Mouse (Mus musculus) Patski (cell line): ENCODE measurements at regions not wholly inside any gene's neighbourhood (a gene's known extent, or its start where the extent isn't known, plus 50 kb on each side); places are given as distances from the start of the nearest gene placed in this dataset.

Experiments
- ATAC-seq: fragments of 100-300 bp; one replicate; pipeline ENCODE4 v1.8.0; 2021
- CTCF ChIA-PET: fragments of 350-600 bp; sonication (Branson Sonifier 250); formaldehyde crosslinking; loops from one replicate; lab custom pipeline; 2022; ENCODE audit warnings: inconsistent platforms; lab: Charles Lee
- POLR2A ChIA-PET: fragments of 350-600 bp; sonication (Branson Sonifier 250); formaldehyde crosslinking; loops from one replicate; lab custom pipeline; 2022; ENCODE audit warnings: antibody characterized with exemption, inconsistent platforms; lab: Charles Lee
- DNase-seq: peaks from one replicate; pipeline ENCODE4 v3.0.0-alpha.2; 2011; ENCODE audit warnings: low read depth, low spot score
- H3K27me3 ChIP-seq: fragments of 371-371 bp; one replicate; pipeline ENCODE4 v1.5.1; 2021
- CTCF ChIP-seq: fragments of 100-300 bp; IDR thresholded peaks from one replicate; pipeline ENCODE4 v1.5.1; 2021
- in situ Hi-C: fragments of 300-500 bp; cut with MboI; formaldehyde crosslinking; loops from 3 replicates; pipeline ENCODE4 v1.11.1; 2018; ENCODE audit warnings: low pct_unique_long_range_greater_than_20kb, mixed read lengths

- ATAC-seq (no peak), DNase-seq (no peak)
- H3K27me3 ChIP-seq = no peaks in the 10 kb centered on the region
- ChIA-PET CTCF (interaction anchor here (1.2 to 3.3 kb wide), 3 partner anchors 11 to 25 kb away, joined by 5 to 19 read pairs (median 5); no protein-coding TSS in a partner anchor), POLR2A (interaction anchor here (0.5 to 1.2 kb wide), 2 partner anchors 17 to 20 kb away, joined by 3 read pairs; no protein-coding TSS in a partner anchor)
- no peak for TF ChIP-seq CTCF
- in situ Hi-C loops = no loop called here
These were observed 57.4 kb downstream of the Gm21962 start for GRCm38 (mm10) chr3:137728689-137729088.

GRCm38 (mm10) chr3:137729421-137729820 is 58.1 kb downstream of the Gm21962 start:
- H3K27me3 ChIP-seq = no peaks in the 10 kb centered on the region
- in situ Hi-C loops = no loop called here
- ChIA-PET CTCF (interaction anchor here (1.2 to 2.4 kb wide), 3 partner anchors 11 to 24 kb away, joined by 5 to 7 read pairs (median 5); no protein-coding TSS in a partner anchor), POLR2A (interaction anchor here (0.6 to 1.2 kb wide), 2 partner anchors 16 to 197 kb away, joined by 3 to 5 read pairs; no protein-coding TSS in a partner anchor)
- DNase-seq (no peak), ATAC-seq (no peak)
- no peak for TF ChIP-seq CTCF

- ChIA-PET POLR2A (no interaction called here), CTCF (no interaction called here)
- no peak for ATAC-seq
These were observed 66.0 kb downstream of the Gm21962 start for GRCm38 (mm10) chr3:137737222-137737800.

GRCm38 (mm10) chr3:137741528-137741927 is 70.2 kb downstream of the Gm21962 start:
- ChIA-PET CTCF (interaction anchor here (0.8 kb wide), 1 partner anchor 29 kb away, joined by 3 read pairs; no protein-coding TSS in a partner anchor), POLR2A (no interaction called here)
- TF ChIP-seq CTCF = no peak
- DNase-seq (no peak), ATAC-seq (no peak)
- no peaks in the 10 kb centered on the region for H3K27me3 ChIP-seq
- in situ Hi-C loops = no loop called here

More at GRCm38 (mm10) chr3:137737222-137737800, 66.0 kb downstream of the Gm21962 start:
- in situ Hi-C loops = no loop called here
- no peaks in the 10 kb centered on the region for H3K27me3 ChIP-seq
- no peak for DNase-seq
- no peak for TF ChIP-seq CTCF

DNA sequence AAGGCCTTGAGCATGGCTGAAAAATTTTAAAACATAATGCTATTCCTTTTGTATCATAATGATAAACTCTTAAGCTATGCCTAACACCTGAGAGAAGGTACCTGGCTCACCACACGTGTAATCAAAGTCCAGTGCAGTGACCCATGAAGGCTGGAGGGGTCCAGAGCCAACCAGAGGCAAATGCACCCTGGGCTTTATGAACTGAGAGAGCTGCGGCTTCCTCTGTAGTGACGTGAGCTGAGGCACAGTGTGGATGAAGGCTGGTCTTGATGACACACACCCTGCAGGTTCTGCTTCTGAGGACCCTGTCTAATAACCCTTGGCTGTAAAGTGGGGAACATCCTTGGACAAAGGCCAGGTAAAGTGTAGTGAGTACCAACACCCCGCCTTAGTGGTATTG is 70.8 kb downstream of the Gm21962 start:
- in situ Hi-C loops = no loop called here
- CTCF ChIA-PET = interaction anchor here (0.8 to 1.8 kb wide), 4 partner anchors 9 to 190 kb away, joined by 3 to 5 read pairs (median 4); no protein-coding TSS in a partner anchor
- H3K27me3 ChIP-seq = no peaks in the 10 kb centered on the region
- ATAC-seq (no peak), DNase-seq (no peak)
- POLR2A ChIA-PET = interaction anchor here (0.6 kb wide), 1 partner anchor 10 kb away, joined by 3 read pairs; no protein-coding TSS in a partner anchor
- TF ChIP-seq CTCF = no peak

- ChIA-PET POLR2A (interaction anchor here (0.7 kb wide), 1 partner anchor 463 kb away, joined by 3 read pairs; no protein-coding TSS in a partner anchor), CTCF (interaction anchor here (0.8 to 1.1 kb wide), 2 partner anchors 35 to 38 kb away, joined by 3 read pairs; no protein-coding TSS in a partner anchor)
- DNase-seq (no peak), ATAC-seq (no peak)
- no peak for TF ChIP-seq CTCF
- in situ Hi-C loops = loop anchor here (5.0 to 25.0 kb wide), 9 partner anchors 199 to 1589 kb away; partner anchors contain the start of gene Ppp3ca
- H3K27me3 ChIP-seq = no peaks in the 10 kb centered on the region
These were observed 80.5 kb downstream of the Gm21962 start for GRCm38 (mm10) chr3:137751732-137752260.

DNA sequence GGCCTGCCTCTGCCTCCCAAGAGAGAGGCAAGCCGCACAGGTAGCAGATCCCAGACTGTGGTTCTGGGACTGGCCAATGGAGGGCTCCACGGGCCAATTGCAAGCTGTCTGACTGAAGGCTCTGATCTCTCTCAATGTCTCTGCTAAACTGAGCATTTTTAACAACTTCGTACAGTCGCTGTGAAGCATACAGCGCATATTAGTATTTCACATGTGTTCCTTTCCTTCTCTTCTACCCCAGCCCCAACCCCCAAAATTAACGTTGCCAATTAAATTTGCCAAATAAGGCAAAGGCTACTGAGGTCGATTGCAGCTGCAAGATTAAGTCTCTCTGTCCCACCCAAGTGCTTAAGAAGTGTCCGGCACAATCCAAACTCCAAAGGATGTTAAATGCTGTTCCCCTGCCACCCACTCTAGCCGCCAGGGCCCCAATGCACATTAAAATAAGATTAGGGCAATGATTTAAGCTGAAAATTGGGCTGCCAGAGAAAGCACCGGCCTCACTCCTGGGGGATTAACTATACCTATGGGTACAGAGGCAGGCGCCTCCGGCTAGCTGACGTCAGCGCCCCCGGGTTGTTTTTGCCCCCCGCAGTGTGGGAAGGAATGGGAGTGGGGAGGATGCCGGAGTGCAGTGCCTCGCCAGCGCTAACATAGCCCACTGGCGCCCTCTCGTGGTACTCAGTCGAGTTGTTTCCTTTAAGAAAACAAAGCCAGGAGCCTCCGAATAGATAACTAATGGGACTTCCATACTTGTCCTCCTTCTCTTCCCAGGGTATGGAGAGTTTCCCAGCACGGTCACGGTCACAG is 81.3 kb downstream of the Gm21962 start:
- peak; percentile 96 for DNase-seq
- peak; percentile 97 for TF ChIP-seq CTCF

DNA sequence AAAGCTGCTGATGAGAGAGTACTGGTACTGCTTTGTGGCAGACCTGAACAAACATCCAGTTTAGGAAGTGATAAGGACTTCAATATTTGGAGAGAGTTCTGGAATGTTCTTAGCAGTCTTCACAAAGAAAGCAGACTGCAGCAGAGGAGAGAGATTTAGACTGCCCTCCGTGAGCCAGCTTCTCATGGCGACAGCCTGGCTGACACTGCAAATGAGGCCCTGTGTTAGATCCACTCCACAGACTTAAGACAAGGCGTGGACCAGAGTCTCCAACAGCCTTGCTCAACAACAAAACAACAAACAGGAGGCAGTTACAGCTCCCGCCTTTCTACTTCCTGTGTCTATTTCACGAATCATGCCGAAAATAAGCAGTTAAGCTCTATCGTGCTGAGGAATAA is 81.9 kb downstream of the Gm21962 start:
- in situ Hi-C loops = loop anchor here (5.0 to 25.0 kb wide), 9 partner anchors 201 to 1591 kb away; partner anchors contain the start of gene Ppp3ca
- ATAC-seq (peak; percentile 4), DNase-seq (no peak)
- H3K27me3 ChIP-seq = no peaks in the 10 kb centered on the region
- TF ChIP-seq CTCF = no peak
- ChIA-PET POLR2A (interaction anchor here (0.5 to 1.3 kb wide), 6 partner anchors 10 to 843 kb away, joined by 3 to 6 read pairs (median 4); no protein-coding TSS in a partner anchor), CTCF (interaction anchor here (0.8 to 5.1 kb wide), 15 partner anchors 24 to 1890 kb away, joined by 3 to 23 read pairs (median 3); no protein-coding TSS in a partner anchor)

More for the DNA sequence above, 81.3 kb downstream of the Gm21962 start:
- peak; percentile 86 for ATAC-seq
- ChIA-PET CTCF (interaction anchor here (0.6 to 5.1 kb wide), 14 partner anchors 23 to 1890 kb away, joined by 3 to 23 read pairs (median 3); no protein-coding TSS in a partner anchor), POLR2A (interaction anchor here (0.5 to 1.3 kb wide), 5 partner anchors 10 to 842 kb away, joined by 3 to 6 read pairs (median 4); no protein-coding TSS in a partner anchor)
- in situ Hi-C loops = loop anchor here (5.0 to 25.0 kb wide), 9 partner anchors 200 to 1590 kb away; partner anchors contain the start of gene Ppp3ca
- H3K27me3 ChIP-seq = no peaks in the 10 kb centered on the region

- no peak for TF ChIP-seq CTCF
- ATAC-seq (no peak), DNase-seq (no peak)
- H3K27me3 ChIP-seq = no peaks in the 10 kb centered on the region
- CTCF ChIA-PET = interaction anchor here (5.1 kb wide), 1 partner anchor 609 kb away, joined by 23 read pairs; no protein-coding TSS in a partner anchor
- in situ Hi-C loops = loop anchor here (5.0 to 25.0 kb wide), 6 partner anchors 338 to 1868 kb away; no protein-coding TSS in a partner anchor
- POLR2A ChIA-PET = no interaction called here
These were observed 84.1 kb downstream of the Gm21962 start for GRCm38 (mm10) chr3:137755391-137755790.
